Mouse (Mus musculus) A20 (cell line): ENCODE results near the gene Tas1r1.

Experiments
- DNase-seq: peaks from one replicate; pipeline ENCODE4 v3.0.0-alpha.2; 2011; ENCODE audit warnings: low read depth, low spot score

The Tas1r1 gene

DNA sequence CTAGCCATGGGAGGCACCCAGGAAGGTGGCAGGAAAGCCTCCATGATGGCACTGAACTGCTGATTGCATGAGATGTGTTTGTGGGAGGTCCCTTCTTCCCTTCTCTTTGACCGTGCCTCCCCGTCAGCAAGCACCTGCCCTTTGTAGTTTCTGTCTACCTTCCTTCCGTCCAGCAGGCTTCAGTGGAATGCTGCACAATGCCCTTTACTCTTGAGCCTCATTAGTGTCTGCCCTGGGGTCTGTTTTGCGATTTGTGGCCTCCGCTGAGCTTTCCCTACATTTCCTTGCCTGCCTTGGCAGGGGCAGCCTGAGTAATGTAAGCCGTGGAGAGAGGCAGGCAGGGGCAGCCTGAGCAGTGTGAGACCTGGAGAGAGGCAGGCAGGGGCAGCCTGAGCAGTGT, 6.2 kb upstream of the Tas1r1 start:
- DNase-seq = no peak

DNA sequence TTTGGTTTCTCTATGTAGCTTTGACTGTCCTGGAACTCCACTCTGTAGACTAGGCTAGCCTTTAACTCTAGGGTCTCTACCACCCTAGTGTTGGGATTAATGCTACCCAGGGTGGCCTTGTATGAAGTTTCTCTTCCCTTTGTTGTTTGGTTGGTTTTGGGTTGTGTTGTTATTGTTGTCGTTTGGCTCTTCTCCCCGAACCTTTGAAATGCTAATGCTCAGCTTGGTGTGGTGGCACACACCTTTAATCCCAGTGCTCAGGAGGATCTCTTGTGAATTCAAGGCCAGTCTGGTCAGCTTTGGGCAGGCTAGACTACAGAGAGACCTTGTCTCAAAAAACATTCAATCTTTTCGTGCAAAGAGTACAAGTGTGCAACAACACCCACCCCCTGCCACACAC, 4.8 kb upstream of the Tas1r1 start:
- DNase-seq = no peak

DNA sequence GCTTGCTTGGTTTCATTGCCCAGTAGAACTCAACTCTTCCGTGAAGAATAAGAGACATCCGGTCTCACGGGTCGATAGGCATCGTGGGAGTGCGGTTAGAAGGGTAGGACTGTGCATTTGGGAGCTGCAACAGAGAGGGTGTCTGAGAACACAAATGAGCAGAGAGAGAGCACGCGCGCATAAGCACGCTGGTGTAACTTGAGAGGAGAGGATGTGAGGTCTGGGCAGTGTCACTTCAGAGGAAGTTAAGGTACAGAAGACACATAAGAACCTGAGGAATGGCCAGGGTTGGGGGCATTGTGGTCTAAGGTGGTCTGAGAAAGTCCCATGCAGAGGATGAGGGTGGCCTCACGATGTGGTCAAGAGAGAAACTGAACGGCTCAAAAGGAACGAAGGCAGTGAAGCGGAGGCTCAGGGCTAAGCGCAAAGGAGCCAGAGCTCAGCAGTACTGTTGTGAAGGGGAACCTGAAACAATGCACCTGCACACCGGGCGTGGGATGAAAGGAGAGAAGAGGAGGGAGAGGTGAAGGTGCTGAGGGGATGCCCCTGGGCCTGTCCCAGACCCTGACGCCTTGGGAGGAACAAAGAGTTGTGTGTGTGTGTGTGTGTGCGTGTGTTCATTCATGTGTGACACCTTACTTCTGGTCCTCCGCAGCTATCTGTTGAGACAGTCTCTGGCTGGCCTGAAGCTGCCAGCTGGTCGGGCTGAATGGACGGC, 3.7 kb upstream of the Tas1r1 start:
- DNase-seq = peak; percentile 92

DNA sequence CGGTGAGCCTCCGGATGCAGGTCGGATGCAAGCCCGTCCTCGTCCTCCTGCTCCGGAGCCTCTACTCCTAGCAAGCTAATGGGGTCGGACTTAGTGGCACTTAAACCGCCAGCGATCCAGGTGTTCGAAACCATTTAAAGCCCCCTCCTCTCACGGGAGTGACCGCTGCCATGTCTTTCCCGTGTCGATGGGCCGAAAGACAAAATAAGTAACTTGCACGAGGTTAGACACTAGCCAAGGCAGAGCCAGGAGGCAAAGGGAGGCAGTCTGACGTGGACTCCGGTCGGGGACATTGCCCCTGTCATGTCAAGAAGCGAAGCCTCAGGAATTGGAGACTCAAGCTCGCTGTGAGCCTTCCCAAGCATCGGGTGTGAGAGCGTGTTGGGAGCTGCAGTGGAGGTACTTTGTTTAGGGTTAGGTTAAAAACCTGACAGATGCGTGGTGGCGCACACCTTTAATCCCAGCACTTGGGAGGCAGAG, 1.5 kb upstream of the Tas1r1 start:
- no peak for DNase-seq

DNA sequence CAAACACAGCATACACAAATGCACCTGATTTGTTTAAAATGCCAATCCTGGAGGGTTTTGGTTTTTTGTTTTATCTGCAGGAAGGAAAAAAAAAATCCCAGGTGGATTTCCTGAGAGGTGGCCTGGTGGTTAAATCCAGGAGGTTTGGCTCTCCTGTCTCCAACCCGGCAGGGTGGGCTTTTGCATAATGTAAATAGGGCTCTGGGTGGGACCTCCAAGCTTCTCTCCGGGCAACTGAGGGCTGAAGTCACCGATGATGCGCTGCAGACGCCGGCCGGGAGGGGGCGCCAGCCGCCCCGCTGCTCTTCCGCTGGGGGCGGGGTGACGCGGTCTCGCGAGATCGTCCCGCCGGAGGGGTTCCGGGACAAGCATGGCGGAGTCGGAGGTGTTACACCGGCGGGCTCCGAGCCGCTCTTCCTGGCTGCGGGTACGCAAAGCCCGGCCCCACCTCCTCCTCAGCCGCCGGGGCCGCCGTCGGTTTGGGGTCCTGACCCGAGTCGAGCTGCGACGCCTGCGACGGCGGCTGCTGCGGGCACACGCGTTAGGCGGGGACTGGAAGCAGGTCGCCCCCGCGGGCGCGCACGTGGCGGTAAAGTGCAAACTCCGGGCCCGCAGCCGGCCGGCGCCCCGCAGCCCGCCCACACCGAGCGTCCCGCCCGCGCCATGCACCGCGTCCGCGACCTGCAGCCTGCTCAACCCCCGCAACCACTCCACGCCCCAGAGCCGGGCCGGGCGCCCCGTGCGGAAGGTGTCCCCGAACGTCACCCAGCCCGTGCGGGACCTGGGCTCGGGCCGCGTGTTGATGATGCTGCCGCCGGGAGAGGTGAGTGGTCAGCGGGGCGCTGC, 840 bp upstream of the Tas1r1 start, which contains the start of gene Nol9:
TSS of gene Nol9 (plus strand) at position 337 of the 846 bp plus-strand sequence.
- peak; percentile 95 for DNase-seq

DNA sequence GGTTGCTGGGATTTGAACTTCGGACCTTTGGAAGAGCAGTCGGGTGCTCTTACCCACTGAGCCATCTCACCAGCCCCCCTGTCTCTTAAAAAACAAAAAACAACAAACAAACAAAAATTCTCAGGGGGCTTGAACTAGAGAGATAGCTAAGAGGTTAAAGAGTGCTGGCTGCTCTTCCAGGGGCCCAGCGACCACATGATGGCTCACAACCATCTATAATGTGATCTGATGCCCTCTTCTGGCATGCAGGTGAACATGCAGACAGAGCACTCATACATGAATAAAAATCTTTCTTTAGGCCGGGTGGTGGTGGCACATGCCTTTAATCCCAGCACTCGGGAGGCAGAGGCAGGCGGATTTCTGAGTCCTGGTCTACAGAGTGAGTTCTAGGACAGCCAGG, 1.9 kb downstream of the Tas1r1 start:
- peak; percentile 39 for DNase-seq

DNA sequence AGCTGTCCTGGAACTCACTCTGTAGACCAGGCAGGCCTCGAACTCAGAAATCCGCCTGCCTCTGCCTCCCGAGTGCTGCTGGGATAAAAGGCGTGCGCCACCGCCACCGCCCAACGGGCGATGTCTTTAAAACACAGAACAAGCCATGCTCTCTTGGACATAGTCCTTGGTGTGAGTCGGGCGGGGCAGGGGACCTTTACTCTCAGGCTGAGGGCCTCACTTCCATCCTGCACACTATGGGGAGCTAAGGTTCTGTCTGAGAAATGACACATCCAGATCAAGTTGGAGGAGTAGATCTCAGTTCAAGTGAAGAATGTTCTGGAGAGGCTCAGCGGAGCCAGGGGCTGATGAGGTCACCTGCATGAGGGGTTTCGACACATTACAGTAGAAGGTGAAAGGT, 5.4 kb downstream of the Tas1r1 start:
- DNase-seq = no peak

DNA sequence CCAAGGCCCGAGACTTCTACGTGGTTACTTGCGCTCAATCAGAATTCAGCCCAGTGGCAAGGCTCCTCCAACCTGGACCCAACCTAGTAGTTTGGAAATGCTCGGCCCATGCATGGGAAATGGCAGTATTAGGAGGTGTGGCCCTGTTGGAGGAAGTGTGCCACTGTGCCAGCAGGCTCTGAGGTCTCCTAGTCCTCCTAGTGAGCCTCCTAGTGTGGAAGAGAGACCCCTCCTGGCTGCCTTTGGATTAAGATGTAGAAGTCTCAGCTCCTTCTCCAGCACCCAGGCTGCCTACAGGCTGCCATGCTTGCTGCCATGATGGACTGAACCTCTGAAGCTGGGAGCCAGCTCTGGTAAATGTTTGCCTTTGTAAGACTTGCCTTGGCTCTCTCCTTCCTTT, 8.4 kb downstream of the Tas1r1 start:
- no peak for DNase-seq

DNA sequence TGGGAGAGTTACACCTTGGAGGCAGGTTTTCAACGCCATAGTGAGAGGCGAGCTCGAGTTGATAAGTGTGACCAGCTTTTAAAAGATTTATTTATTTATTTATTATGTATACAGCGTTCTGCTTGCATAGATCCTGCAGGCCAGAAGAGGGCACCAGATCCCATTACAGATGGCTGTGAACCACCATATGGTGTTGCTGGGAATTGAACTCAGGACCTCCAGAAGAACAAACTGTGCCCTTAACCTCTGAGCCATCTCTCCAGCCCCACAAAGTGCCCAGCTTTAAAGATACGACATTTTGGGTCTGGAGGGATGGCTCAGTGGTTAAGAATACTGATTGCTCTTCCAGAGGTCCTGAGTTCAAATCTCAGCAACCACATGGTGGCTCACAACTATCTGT, 9.3 kb downstream of the Tas1r1 start:
- peak; percentile 56 for DNase-seq

DNA sequence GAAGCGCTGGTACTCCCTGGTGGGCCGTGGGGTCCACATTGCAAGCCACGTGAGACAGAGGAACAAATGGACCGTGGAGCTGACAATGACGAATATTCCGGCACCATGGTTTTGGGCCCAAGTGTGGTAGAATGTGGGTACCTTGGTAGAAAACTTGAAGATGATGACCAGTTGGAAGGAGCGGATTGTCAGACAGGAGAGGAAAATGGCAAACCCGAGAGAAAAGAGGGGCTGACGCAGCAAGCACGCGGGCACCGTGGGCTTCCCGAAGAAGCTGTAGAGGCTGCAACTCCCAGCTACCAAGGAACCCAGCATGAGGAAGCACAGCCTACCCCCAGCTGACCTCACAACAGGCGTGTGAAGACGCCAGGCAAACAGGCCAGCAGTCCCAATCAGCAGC, 9.9 kb downstream of the Tas1r1 start:
- DNase-seq = no peak

DNA sequence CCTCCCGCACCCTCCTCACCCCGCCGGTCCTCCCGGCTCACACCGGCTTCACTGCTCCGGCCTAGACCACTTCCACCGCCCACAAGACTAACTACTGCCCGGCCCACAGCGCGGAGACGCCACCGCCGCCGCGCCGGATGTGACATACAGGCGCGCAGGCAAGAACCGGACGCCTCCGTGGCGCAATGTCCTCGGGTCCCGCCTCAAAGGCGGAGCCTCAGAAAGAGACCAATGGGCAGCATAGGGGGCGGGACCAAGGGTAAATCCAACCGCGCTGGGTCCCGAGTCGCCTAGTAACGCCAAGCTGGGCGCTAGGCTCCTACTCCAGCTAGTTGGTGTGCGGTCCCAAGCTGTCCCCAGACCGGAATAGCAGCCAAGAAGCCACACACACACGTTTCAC, 10.8 kb downstream of the Tas1r1 start, which contains the start of gene Zbtb48:
TSS of gene Zbtb48 (minus strand) at position 148 of the 400 bp plus-strand sequence.
- DNase-seq = peak; percentile 96

DNA sequence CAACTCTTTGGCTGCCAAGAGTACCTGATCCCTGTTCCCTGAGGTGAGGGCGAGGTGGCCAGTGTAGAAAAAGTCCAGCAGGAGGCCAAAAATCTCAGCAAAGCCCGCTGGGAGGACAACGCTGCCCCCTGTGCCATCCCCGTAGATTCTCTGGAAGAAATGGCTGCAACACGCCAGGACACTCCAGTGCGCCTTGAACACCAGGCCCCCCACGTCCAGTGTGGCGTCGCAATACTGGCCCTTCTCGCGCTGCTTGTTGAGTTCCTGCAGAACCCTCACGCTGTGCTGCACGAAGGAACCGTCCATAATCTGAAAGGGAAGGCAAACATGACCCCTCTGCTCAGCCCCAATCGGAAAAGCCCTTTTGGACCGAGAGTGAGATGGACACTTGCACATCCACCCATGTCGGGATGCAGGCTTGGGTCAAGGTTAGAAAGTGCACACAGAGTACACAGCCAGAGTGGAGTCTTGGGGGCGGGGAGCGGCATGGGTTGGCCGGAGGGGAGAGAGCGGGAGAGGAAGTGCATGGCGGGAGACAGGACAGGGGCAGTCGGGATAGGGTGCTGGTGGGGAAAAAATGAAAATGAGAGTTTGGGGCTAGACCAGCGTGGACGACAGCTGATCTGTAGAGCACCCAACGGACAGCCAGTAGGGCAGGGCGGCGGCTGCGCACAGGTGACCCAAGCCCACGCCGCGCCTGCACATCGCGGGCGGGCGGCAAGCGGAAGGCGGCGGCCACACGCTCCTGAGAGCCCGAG, 11.4 kb downstream of the Tas1r1 start:
- no peak for DNase-seq

DNA sequence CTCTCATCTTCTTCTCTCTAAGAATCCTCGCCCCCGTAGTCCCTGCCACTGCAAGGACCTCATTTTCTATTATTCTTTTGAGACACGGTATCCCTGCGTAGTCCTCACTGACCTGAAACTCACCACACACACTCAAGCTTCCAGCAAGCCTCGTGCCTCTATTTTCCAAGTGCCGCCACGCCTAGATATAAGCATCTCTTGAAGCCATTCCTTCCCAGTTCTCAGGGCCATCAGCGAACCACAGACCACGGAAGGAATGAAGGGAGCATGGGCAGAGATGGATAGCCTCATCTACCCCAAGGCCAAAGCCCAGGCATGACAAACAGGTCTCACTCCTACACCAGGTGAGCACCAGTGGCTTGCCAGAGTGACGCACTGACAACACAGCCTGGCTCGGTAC, 13.8 kb downstream of the Tas1r1 start:
- no peak for DNase-seq

DNA sequence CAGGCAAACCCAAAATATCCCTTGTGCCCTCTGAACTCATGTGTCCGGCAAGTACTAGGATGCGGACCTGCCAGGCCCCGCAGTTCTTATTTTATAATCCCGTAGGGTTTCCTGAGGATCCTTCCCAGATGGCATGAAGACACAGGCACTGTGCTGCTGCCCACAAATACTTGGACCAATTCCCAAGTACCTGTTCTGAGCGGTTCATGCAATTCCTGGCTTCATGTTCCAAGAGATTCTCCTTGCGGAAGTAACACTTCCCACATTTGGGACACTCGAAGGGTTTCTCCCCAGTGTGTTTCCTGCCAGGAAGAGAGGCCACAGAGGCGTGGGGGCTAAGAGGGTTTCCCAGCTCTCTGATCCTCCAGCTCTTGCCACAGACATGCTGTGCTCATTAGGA, 15.9 kb downstream of the Tas1r1 start:
- no peak for DNase-seq

DNA sequence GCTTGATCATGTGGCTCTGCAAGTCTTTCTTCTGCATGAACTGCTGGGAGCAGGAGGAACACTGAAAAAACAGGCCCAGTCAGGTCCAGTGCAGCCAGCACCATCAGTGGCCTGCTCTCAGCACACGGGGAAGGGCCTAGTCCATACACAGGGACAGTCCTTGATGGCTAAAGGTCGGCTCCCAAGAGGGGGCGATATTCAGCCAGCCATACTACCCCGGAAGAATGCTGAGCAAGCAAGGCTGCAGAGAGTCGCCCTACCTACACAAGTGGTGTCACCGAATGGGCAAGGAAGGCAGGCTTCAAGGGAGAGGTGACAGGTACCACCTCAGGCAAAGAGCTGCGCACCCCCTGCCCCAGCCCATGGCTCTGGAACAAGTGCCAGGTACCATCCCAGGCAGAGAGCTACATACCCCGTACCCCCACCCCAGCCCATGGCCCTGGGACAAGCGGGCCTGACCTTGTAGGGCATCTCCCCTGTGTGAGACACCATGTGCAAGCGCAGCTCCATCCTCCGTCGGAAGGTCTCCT, 16.7 kb downstream of the Tas1r1 start:
- no peak for DNase-seq

DNA sequence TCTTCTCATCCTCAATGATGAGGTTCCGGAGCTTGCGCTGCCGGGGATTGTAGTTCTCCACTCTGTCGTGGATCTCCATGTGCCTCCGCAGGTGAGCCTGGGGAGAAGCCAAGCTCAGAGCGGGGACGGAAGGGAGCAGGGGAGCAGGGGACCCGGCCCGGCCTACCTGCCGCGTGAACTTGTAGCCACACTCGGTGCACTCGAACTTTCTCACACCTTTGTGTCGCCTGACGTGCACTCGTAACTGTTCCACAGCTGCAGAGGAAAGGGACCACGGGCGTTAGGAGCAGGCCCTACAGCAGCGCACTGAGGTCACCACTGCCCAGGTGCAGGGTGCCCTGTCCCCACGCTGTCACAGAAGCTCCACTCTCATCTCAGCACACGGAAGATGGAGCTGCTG, 18.3 kb downstream of the Tas1r1 start:
- DNase-seq = no peak

DNA sequence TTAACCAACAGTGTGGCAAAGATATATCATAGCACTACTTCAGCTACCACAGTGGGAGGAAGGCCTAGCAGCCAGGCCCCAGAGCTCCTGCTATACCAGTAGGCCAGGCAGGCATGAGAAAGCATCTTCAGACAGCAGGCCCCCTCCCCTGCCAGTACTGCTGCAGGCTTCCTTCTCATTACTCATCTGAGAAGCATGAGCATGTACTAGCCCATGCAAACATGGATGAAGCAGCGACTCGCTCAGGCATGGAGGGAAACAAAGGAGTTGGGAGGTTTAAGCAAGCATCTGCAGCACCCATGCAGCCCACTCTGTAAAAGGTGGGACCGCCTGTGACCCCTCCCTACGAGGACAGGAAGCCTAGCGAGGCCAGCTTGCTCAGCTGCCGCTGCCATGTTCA, 19.3 kb downstream of the Tas1r1 start:
- no peak for DNase-seq

DNA sequence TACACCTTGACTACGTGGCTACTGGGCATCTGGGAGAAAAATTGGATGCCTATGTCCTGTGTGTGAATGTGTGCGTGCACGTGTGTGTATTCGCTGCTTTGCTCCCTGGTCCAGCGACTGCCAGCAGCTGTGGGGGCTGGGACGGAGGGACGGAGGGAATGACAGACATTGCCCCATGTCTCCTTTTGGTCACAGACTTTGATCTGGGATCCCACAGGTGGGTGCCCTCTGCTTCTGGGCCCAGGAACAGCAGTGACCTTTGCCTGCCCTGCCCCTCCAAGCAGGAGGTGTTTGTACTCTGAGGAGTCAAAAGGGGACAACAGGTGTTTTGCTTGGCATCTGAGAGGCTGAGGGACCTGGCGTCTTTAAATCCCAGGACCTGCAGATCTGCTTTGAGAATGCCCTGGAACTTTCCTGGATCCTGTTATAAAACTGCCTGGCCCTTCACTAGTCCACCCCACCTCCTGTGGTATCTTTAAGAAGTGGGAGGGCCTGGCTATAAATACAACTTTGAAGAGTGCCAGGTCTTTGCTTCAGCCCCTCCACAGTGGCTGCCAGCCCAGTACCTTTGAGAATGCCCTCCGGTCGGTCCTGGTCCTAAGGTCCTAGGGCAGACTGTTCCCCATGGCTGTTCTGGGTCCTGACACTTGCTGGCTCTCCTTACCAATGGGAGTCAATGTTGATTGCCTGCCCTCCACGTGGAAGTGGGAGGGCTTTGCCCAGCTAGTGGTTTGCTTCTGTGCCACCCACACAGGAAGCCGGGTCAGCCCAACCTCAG, 25.1 kb downstream of the Tas1r1 start:
- DNase-seq = no peak

DNA sequence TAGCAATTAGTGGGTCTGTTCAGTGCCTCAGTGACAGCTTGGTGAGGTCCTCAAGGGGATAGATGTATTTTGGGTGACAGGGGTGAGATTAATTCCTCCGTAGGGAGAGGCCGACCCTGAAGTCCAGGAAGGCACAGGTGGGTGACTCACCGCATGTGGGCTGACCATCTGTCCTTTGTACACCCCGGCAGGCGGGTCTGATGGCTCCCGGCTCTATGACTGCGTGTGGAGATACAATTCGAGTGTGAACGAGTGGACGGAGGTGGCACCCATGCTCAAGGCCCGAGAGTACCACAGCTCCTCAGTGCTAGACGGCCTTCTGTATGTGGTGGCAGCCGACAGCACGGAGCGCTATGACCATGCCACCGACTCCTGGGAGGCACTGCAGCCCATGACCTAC, 26.3 kb downstream of the Tas1r1 start:
- DNase-seq = no peak

DNA sequence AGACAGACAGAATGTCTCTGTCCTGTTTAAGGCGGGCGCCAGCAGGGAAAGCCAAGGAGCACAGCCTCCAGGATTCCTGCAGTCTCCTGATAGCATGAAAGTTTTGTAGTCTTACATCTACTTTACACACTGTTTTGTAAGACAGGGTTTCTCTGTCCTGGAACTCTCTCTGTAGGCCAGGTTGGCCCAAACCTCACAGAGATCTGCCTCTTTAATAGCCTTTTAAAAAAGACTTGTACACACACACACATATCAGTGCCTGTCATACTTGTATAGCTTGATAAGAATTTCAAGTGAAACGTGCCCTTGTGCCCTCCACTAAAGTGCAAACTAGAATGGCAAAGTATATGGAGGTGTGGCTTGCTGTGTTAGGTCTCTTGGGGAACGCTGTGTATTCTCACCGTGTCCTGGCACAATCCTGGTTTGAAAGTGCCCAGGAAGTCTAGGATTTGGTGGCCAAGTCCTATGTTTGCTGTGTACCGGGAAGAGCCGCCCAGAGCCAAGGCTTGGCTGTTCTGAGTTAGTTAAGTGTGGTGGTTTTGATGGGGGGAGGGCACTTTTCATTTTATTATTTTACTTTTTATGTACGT, 27.1 kb downstream of the Tas1r1 start:
- no peak for DNase-seq

DNA sequence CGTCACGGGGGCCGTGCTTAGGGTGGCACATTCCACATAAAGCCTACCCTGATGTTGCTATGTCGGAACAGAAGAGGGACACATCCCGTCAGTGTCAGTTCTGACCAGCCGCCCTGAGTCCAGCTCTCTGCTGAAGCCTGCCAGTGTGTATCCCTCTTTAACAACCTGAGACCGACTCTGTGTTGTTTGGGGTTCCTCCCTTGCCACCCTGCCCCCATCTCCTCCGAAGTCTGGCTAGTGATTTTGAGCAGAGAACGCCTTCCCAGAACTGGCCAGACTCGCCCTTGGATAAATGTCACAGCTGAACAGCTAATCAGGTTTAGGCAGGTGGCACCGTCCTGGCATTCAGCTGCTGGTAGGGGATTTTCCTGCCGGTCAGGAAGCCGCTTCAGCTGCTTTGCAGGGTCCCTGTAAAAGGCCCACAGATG, 27.6 kb downstream of the Tas1r1 start:
- peak; percentile 50 for DNase-seq
